Comparison of ENCODE assay signal across 18 mouse cellular contexts in genomic region chr2:137571146-137571545, GRCm38 (mm10).
"Had no signal": no experiment of that assay in that cellular context is flagged by ENCODE, and none has a peak within 500 bp of the region (broad histone marks: within the 10 kb centered on the region; RNA-seq: fewer than 3 reads in every experiment).

No protein-coding gene starts in this region.

- DNase-seq: lung, embryonic 14.5 days; lung, postnatal 10 days; lung, postnatal 4 days; midbrain, embryonic 14.5 days; retina, postnatal 1 day; right cerebral cortex, adult 18-20 months; right cerebral cortex, postnatal 25 days; right cerebral cortex, postnatal 4 days; spleen, adult 18-20 months; thymus, adult 18-20 months; thymus, postnatal 25 days; thymus, postnatal 4 days had no signal

- H3K4me2 ChIP-seq: lung, embryonic 14.5 days; midbrain, embryonic 12.5 days; neural tube, embryonic 13.5 days; neural tube, embryonic 15.5 days had no signal

- H3K9me3 ChIP-seq: midbrain, embryonic 10.5 days; midbrain, embryonic 12.5 days; neural tube, embryonic 13.5 days; neural tube, embryonic 15.5 days had no signal

- H3K9ac ChIP-seq: lung, embryonic 14.5 days; midbrain, embryonic 12.5 days; neural tube, embryonic 13.5 days; neural tube, embryonic 15.5 days had no signal

- H3K27me3 ChIP-seq: midbrain, embryonic 12.5 days; neural tube, embryonic 13.5 days; neural tube, embryonic 15.5 days had no signal

- H3K4me3 ChIP-seq: midbrain, embryonic 10.5 days; midbrain, embryonic 12.5 days; myocyte; neural tube, embryonic 13.5 days; neural tube, embryonic 15.5 days had no signal

- H3K36me3 ChIP-seq: midbrain, embryonic 10.5 days; midbrain, embryonic 12.5 days; neural tube, embryonic 13.5 days; neural tube, embryonic 15.5 days had no signal

- H3K4me1 ChIP-seq: midbrain, embryonic 10.5 days; midbrain, embryonic 12.5 days; neural tube, embryonic 13.5 days; neural tube, embryonic 15.5 days had no signal

- ATAC-seq: midbrain, embryonic 16.5 days had no signal

- H3K27ac ChIP-seq: midbrain, embryonic 10.5 days; midbrain, embryonic 12.5 days; neural tube, embryonic 13.5 days; neural tube, embryonic 15.5 days had no signal
